Mouse (Mus musculus): Measurements from ENCODE around the gene Dapk3. TPM values are rescaled to one million over a fixed set of nuclear protein-coding genes. Genes with fewer than 3 reads are reported as not detected.
"Not testable (repeated sequence)": the region's sequence is repeated elsewhere in the genome, so short reads cannot be mapped to it uniquely, and the experiment has no call there.

Dapk3 gene
- polyA plus RNA-seq, 1 experiment = 58.2 TPM

DNA sequence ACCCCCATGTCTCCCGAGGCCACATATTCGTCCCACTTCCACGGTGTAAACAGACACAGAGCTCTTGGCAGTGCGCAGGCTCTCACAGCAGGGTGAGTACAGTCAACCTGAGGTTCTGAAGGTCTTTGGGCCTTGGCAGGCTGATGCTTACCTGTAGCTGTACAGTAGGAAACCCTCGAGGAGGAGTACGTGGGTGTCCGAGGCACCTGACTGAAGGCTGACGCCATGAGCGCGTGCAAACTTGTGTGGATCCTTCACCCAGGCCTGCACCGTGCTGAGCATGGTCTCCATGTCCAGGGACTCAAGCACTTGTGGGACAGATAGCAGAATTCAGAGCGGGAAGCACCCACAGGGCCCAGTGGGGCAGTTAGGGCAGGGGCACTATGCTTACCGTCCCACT is 17.3 kb downstream of the Dapk3 start:
- no peak for DNase-seq (ENCODE audit: low spot score)

DNA sequence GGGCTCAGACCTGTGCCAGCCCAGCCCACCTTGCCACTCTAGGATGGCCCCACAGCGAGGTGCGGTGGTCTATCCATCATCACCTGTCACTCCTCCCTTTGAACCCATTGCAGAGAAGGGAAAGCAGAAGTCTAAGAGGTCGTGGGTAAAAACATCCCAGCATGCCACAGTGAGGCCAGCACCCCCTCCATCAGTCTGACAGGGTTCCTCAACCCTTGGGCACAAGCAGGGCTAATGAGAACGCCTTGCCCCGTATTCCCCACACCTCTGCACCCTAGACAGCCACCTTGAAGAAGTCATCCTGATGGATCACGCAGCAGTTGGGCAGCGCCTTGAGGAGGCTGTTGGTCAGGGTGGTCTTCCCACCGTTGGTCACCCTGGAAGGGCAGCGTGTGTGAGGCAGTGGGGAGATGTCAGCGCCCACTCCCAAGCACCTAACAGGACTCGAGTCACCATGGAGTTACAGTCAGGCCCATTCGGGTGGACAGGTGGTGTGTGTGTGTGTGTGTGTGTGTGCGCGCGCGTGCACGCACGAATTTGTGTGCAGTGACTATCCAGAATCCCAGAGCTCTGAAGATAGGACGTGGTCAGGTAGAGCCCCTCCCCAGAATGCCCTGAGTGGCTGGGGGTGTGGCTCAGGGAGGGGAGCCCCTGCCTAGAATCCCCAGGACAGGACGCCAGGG is 17.9 kb downstream of the Dapk3 start:
- no peak for DNase-seq (ENCODE audit: low spot score)

DNA sequence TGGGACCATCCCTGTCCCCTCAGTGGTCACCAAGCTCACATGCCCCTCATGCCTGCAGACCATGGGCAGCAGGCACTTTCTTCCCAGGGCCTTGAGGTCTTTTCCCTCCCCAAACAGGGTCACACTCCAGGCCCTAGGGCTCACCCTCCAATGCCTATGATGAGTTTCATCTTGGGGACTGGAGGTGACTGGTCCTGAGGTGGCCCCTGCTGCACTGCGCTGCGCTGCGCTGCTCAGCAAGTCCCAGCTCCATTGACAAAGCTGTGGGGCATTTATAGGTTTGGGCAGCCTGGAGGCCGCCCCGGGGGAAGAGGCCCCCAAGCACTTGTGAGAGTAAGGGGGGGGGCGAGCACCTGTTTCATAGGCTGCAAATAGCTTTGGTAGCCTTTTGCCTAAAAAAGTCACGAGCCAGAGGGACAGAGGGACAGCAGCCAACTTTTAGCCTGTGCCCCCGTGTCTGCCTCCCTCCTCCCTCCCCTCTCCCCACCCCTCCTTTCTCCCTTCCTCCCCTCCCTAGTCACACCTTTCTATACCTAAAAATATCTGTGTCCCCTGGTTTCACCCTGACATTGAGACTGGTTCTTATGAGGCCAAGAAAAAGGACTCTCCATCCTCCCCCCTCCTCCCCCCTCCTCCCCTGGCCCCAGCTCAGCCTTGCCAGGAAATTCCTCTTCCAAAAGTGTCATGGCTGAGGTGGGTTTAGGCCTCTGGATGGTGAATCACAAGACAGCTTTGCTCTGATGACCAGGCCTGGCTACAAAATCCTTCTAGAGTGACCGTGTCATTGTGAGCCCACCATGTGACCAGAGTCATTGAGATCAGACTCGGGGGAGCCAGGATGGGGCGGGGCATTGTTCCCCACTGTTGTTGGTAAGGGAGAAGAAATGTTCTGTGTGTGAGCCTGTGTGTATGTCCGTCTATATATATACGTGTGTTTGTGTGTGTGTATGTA is 19.3 kb downstream of the Dapk3 start, which contains the start of gene Nmrk2:
Gene Nmrk2 (minus strand): TSS at position 245 of the 952 bp plus-strand sequence.
- no peak for DNase-seq (ENCODE audit: low spot score)

DNA sequence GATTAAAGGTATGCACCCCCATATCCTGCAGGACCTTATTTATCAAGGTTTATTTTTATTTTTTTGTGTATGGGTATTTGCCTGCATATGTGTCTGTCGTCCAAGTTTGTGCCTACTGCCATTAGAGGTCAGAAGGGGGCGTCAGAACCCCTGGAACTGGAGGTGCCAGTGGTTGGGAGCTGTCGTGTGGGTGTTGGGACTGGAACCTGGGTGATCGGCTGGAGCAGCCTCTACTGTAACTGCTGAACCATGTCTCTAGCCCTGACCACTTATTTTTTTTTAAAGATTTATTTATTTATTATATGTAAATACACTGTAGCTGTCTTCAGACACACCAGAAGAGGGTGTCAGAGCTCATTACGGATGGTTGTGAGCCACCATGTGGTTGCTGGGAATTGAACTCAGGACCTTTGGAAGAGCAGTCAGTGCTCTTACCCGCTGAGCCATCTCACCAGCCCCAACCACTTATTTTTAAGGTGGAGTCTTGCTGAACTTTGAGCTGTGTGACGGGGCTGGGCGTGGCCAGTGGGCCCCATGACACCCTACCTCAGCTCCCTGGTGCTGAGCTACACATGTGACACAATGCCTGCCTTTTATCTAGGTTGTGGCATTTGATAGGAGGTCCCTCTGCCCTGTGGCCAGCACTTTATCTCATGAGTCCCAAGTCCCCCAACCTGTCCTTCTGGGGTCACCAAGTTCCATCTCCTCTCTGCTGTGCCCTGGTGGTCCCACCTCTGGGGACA is 20.3 kb downstream of the Dapk3 start:
- DNase-seq (ENCODE audit: low spot score) = no peak

GRCm38 (mm10) chr10:81204137-81204536 is 21.3 kb downstream of the Dapk3 start:
- no peak for DNase-seq (ENCODE audit: low spot score)

- no peak for DNase-seq (ENCODE audit: low spot score)
Measured at GRCm38 (mm10) chr10:81210154-81210553, 27.3 kb downstream of the Dapk3 start.

GRCm38 (mm10) chr10:81216260-81216659 is 33.5 kb downstream of the Dapk3 start:
- no peak for DNase-seq (ENCODE audit: low spot score)

- DNase-seq (ENCODE audit: low spot score) = no peak
Measured at GRCm38 (mm10) chr10:81216810-81217209, 34.0 kb downstream of the Dapk3 start.

GRCm38 (mm10) chr10:81217267-81217666 is 34.5 kb downstream of the Dapk3 start:
- DNase-seq (ENCODE audit: low spot score) = not testable (repeated sequence)

DNA sequence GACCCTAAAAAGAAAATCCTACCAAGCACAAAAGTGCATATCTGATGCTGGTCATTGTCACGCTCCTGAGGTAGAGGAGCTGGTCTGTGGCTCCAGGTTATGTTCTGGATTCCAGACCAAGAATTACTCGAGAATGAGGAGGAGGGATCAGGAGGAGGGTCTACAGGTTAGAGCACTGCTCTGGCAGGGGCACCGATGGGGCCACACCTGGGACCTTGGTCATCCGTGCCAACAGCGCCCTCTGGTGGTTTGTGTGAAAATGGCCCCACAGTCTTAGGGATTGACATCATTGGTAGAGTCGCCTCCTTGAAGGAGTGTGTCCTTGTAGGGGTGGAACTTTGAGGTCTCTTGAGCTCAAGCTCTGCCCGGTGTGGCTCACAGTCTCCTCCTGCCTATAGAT is 35.2 kb downstream of the Dapk3 start:
- no peak for DNase-seq (ENCODE audit: low spot score)

DNA sequence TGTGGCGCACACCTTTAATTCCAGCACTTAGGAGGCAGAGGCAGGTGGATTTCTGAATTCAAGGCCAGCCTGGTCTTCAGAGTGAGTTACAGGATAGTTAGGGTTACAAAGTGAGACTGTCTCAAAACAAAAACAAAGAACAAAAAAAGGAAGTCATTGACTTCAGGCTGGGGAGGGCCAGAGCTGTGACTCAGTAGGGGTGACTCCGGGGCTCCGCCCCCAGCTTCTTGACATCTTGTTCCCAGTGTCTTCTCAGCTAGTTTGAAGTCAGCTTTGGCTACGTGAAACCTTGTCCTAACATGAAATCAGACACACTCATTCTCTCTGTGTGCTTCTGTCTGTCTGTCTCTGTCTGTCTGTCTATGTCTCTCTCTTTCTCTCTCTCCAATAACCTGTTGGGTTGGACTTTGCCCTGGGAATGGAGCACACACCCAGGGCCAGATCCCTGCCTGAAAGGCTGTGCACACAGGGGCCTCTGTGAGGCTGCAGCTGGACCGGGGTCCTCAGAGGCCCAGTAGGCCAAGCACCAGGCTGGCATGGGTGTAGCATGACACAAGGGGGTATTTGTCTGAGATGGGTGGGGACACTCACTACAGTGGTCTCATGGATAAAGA is 38.7 kb downstream of the Dapk3 start:
- no peak for DNase-seq (ENCODE audit: low spot score)

- DNase-seq (ENCODE audit: low spot score) = not testable (repeated sequence)
Measured at GRCm38 (mm10) chr10:81223731-81224130, 40.9 kb downstream of the Dapk3 start.

- no peak for DNase-seq (ENCODE audit: low spot score)
Measured at GRCm38 (mm10) chr10:81229735-81230437, 47.1 kb downstream of the Dapk3 start.

- no peak for DNase-seq (ENCODE audit: low spot score)
Measured at GRCm38 (mm10) chr10:81230438-81231332, 47.9 kb downstream of the Dapk3 start, which contains the start of gene Atcay. TSS of gene Atcay (minus strand) at chr10:81230833.

- DNase-seq (ENCODE audit: low spot score) = no peak
Measured at GRCm38 (mm10) chr10:81231436-81231835, 48.6 kb downstream of the Dapk3 start.

DNA sequence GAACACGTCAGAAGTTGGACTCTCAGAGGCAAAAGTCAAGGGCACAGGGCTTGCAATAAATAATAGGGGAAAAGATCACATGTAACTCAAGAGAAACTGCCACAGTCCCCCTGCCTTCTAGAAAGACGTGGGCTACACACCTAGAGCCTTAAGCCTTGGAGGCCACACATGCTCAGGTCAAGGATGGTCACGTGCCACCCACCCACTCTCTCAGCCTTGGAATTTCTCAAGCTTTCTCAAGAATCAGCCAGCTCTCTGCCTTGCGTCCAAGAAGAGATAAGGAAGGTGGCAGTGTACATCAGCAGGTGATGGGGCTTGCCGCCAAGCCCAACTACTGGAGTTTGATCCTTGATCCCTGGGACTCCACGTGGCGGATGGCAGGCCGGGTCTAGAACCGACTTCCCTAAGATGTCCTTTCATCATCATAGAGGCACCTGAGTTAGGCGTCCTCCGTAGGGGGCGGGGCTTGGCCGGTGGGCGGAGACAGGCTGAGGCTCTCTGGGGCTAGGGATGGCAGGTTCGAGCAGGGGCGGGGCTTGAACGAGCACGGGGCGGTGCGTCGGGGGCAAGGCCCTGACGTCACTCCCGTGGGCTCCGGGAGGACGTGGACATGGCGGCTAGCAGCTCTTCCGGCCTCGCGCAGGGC is 49.9 kb downstream of the Dapk3 start, which contains the start of gene Zfr2:
Gene Zfr2 (plus strand): TSS at position 576 of the 646 bp plus-strand sequence.
- peak; percentile 79 for DNase-seq (ENCODE audit: low spot score)

DNA sequence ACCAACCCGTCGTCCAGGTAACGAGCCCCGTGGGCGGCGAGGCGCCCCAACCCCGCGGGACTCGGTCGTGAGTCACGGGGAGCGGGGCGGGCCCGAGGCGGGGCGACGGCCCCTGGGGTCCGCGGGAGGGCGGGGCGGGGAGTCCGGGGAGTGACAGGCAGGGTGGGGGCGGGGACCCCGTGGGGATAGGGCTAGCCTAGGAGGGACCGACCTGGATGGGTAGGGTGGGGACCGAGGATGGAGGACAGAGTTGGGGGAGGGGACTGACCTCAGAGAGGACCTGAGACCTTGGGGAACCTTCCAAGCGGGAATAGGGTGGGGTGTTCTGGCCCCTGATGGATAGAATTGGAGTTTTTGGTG is 50.4 kb downstream of the Dapk3 start:
- no peak for DNase-seq (ENCODE audit: low spot score)

DNA sequence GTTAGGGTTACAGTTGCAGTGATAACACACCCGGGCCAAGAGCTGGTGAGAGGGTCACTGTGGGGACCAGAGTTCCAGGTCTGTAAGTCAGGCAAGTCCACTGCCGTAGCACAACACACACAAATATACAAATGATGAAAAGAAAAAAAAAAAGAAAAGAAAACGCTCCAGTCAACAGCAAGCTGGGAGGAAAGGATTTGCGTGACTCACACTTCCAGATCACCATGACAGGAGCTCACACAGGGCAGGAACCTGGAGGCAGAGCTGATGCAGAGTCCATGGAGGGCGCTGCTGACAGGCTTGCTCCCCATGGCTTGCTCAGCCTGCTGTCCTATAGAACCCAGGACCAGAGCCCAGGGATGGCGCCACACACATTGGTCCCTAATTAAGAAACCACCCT is 51.4 kb downstream of the Dapk3 start:
- no peak for DNase-seq (ENCODE audit: low spot score)
